Mouse (Mus musculus) ES-E14 (cell line): ENCODE measurements around the gene Ets1. TPM values are rescaled to one million over a fixed set of nuclear protein-coding genes. Genes with fewer than 3 reads are reported as not detected.

Experiments
- DNase-seq: peaks from one replicate; pipeline ENCODE4 v3.0.0-alpha.2; 2013; ENCODE audit warnings: low read depth, low spot score
- H3K27ac ChIP-seq: 2 replicates; pipeline ENCODE4 v1.5.1; 2012; ENCODE audit warnings: low read depth, mild to moderate bottlenecking, low read length, moderate library complexity, mixed read lengths; ENCODE audit not compliant: poor library complexity, insufficient read depth, severe bottlenecking
- H3K36me3 ChIP-seq: 2 replicates; pipeline ENCODE4 v1.6.1; 2012; ENCODE audit warnings: mild to moderate bottlenecking, low read length, moderate library complexity, mixed read lengths; ENCODE audit not compliant: control insufficient read depth, poor library complexity, insufficient read depth, severe bottlenecking
- H3K4me1 ChIP-seq, 2 experiments: fragments of 150-350 bp in 1 of 2; sonication (generic) in 1 of 2; 2 replicates each; pipeline ENCODE4 v1.6.1; 2012; ENCODE audit warnings: low read length in 2 of 2, mild to moderate bottlenecking in 1 of 2, mixed read lengths in 1 of 2; ENCODE audit not compliant: control insufficient read depth in 2 of 2, insufficient read depth in 2 of 2, poor library complexity in 1 of 2
- H3K4me3 ChIP-seq, 2 experiments: fragments of 150-350 bp in 1 of 2; sonication (generic) in 1 of 2; 2 replicates each; pipeline ENCODE4 v1.5.1; 2012; ENCODE audit warnings: low read length in 2 of 2, low read depth in 1 of 2, mild to moderate bottlenecking in 1 of 2, mixed read lengths in 1 of 2; ENCODE audit not compliant: insufficient read depth in 1 of 2, poor library complexity in 1 of 2, severe bottlenecking in 1 of 2
- H3K9ac ChIP-seq: 2 replicates; pipeline ENCODE4 v1.6.1; 2012; ENCODE audit warnings: low read depth, mild to moderate bottlenecking, low read length, mixed read lengths; ENCODE audit not compliant: poor library complexity, insufficient read depth, severe bottlenecking
- H3K9me3 ChIP-seq: fragments of 150-350 bp; sonication (generic); 2 replicates; pipeline ENCODE4 v1.6.1; 2012; ENCODE audit warnings: low read depth, mild to moderate bottlenecking, low read length; ENCODE audit not compliant: control insufficient read depth, insufficient read depth
- CHD2 ChIP-seq: IDR thresholded peaks from 2 replicates; pipeline ENCODE4 v1.6.1; 2014; ENCODE audit warnings: mild to moderate bottlenecking, low read depth, low read length, inconsistent platforms
- HCFC1 ChIP-seq: IDR thresholded peaks from 2 replicates; pipeline ENCODE4 v1.6.1; 2012; ENCODE audit warnings: low read length, inconsistent platforms, borderline replicate concordance; ENCODE audit not compliant: insufficient read depth
- MAFK ChIP-seq: IDR thresholded peaks from 2 replicates; pipeline ENCODE4 v1.6.1; 2014; ENCODE audit warnings: mild to moderate bottlenecking, low read depth, low read length, inconsistent platforms; ENCODE audit not compliant: insufficient read depth
- ZC3H11A ChIP-seq: IDR thresholded peaks from 2 replicates; pipeline ENCODE4 v1.6.1; 2012; ENCODE audit warnings: low read depth, mild to moderate bottlenecking, inconsistent platforms, low read length, borderline replicate concordance
- ZNF384 ChIP-seq: IDR thresholded peaks from 2 replicates; pipeline ENCODE4 v1.6.1; 2012; ENCODE audit warnings: low read depth, low read length, inconsistent platforms
- in situ Hi-C, 2 experiments: fragments of 600-800 bp; cut with MboI; formaldehyde crosslinking; loops; one replicate each; pipeline ENCODE4 v1.15.1; 2025; ENCODE audit warnings: low sequenced_read_pairs in 2 of 2, inconsistent platforms in 1 of 2; ENCODE audit not compliant: unreplicated experiment in 2 of 2
- total RNA-seq: library from RNA; depleted of rRNA; stranded (reverse); fragments of 300-350 nt; gene quantifications from 2 replicates; pipeline ENCODE4 v1.2.3, GENCODE M21; 2012

Gene Ets1
- total RNA-seq, 1 experiment = 20.9 TPM

DNA sequence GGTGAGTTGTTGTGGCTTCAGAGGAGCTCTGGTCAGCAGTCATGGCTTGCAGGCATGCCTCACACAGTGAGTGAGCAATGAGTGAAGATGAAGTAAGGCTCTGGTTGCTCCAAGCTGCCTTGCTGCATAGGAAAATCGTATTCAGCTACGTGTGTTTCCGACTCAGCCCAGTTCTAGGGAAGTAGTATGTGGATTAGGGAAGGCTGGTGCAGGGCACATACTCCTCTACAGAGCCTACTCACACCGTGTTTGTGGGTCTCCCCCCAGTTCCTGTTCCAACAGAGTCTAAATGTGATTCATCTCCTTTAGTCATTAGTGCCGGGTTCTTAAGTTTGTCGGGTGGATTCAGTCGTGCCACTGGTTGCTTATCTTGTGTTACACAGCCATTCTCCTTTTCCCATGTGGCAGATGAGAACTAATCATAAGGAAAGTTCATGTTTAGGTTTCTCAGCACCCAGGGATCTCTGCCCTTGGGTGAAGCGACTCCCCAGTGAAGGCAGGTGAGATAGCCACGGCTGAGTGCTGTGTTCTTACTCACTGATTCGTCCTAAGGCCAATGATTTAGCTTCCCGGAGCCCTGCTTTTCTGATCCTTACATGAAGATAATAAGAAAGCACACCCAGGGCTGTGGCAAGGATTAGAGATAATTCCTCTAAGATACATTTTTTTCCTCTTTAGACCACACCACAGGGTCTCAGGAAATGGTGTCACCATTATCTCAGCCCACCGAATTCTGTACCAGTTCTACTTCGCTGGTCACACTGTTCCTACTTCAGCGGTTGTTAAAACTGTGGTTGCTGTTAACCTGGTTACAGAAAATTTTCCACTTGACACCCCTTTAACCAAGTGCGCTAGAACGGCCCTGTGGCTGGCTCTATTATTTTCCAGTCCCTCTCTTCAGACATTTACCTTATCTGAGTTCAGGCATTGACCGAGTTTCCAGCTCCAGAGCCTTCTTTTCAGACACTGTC lies 74.0 kb downstream of the Ets1 start:
- no peak overlapping the region for H3K9ac ChIP-seq
- no peak for DNase-seq
- no peaks in the 10 kb centered on the region for H3K4me1 ChIP-seq
- H3K4me3 ChIP-seq = no peak overlapping the region
- H3K9me3 ChIP-seq = no peaks in the 10 kb centered on the region
- no peak overlapping the region for H3K27ac ChIP-seq
- in situ Hi-C loops = no loop called here
- TF ChIP-seq MAFK (no peak), HCFC1 (no peak), ZNF384 (no peak), ZC3H11A (no peak), CHD2 (no peak)
- no peaks in the 10 kb centered on the region for H3K36me3 ChIP-seq

DNA sequence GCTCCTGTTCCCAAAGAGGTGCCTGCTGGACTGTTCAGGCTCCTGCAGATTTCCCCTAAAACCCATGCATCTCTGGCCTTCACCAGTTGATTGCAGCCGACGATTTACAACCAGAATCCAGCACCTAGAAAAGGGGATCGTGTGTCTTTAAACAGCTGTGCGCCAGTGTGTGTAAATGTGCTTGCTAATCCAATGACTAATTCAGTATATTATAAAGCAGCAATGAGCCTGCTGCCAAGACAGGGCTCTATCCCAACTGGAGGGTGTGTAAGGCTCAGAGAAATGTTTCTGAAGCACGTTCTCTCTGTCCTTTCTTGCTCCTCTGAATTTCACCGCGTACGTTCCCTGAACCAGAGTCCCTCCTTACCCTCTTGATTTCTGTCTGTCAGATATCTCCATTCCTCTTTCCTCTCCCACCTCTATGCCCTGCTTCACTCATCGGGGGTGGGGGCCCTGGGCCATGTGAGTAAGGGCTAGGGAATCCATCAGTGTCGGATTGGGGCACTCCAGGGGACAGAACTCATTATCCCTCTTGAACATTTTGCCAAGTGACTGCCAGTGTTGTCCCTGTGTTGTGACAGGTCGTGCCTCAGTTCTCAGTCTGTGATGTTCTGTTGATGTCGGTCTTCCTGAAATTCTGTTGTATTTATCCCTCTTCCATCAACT lies 75.1 kb downstream of the Ets1 start:
- Histone ChIP-seq H3K27ac (no peak overlapping the region), H3K4me1 (peaks cover 0 to 2% of the 10 kb centered on the region in 2 experiments; a peak in 1 of 4 replicates), H3K9me3 (no peaks in the 10 kb centered on the region), H3K4me3 (no peak overlapping the region), H3K36me3 (no peaks in the 10 kb centered on the region), H3K9ac (no peak overlapping the region)
- DNase-seq = no peak
- in situ Hi-C loops = no loop called here
- TF ChIP-seq ZNF384 = no peak
- TF ChIP-seq CHD2 = no peak
- TF ChIP-seq ZC3H11A = no peak
- TF ChIP-seq HCFC1 = no peak
- no peak for TF ChIP-seq MAFK

DNA sequence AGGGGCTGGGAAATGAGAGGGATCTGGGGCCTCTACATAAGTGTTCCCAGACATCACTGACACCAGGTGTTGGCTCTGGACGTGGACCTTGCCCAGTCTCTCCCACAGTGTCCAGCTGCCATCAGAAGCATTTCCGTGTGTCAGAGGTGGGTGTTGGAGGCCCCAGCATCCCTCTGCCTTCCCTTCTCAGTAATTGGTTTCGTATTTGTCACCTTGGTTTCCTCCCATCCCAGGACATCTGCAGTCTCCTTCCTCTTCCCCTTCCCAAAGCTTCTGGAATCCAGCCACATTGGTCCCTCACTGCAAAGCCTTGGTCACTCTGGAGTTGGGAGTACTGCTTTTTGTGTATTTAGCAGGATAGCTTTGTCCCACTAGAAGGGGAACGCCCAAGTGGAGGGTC lies 75.7 kb downstream of the Ets1 start:
- H3K4me3 ChIP-seq = no peak overlapping the region
- H3K27ac ChIP-seq = no peak overlapping the region
- H3K9ac ChIP-seq = no peak overlapping the region
- TF ChIP-seq ZNF384 (no peak), HCFC1 (no peak), CHD2 (no peak), MAFK (no peak), ZC3H11A (no peak)
- no peaks in the 10 kb centered on the region for H3K36me3 ChIP-seq
- no peaks in the 10 kb centered on the region for H3K9me3 ChIP-seq
- no peak for DNase-seq
- H3K4me1 ChIP-seq = peaks cover 2 to 3% of the 10 kb centered on the region in 2 experiments; a peak in 3 of 4 replicates
- in situ Hi-C loops = no loop called here

DNA sequence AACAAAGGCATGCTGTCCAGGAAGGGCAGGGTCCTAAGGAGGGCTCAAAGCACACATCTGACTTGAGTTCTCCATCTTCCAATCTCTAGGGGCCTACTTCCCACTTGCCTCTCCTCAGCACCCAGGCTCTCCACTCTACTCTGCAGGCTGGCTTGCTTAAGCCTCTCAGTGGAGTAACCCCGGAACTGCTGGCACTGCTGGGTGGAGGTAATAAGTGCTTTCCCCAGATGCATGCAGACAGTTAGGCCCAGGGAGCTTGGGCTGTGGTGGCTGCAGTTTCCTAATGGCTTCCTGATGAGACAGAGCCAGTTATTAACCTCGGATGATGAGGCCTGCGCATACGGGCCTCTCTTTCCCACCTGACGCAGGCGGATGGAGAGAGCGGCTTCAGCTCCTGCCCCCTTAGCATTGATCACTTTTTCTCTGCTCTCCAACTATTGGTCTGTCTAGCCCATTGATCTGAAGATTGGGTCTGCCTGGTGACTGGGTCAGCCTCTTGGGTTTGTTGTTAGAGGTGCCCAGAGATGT lies 76.4 kb downstream of the Ets1 start:
- H3K9me3 ChIP-seq = no peaks in the 10 kb centered on the region
- no peak for TF ChIP-seq MAFK
- no peak for TF ChIP-seq ZNF384
- no peak for TF ChIP-seq CHD2
- TF ChIP-seq HCFC1 = no peak
- TF ChIP-seq ZC3H11A = no peak
- no peak overlapping the region for H3K9ac ChIP-seq
- H3K4me3 ChIP-seq = no peak overlapping the region
- DNase-seq = no peak
- H3K36me3 ChIP-seq = no peaks in the 10 kb centered on the region
- H3K27ac ChIP-seq = no peak overlapping the region
- in situ Hi-C loops = no loop called here
- H3K4me1 ChIP-seq = peaks cover 2 to 3% of the 10 kb centered on the region in 2 experiments; a peak in 3 of 4 replicates
